Mouse (Mus musculus) megakaryocyte, embryonic 14.5 days (primary cell): ENCODE results near the gene Trim80.

Experiments
- FLI1 ChIP-seq: IDR thresholded peaks from 2 replicates; pipeline ENCODE4 v1.6.1; 2012; ENCODE audit warnings: low read length, inconsistent platforms, mixed read lengths
- GATA1 ChIP-seq: IDR thresholded peaks from 3 replicates; pipeline ENCODE4 v1.6.1; 2012; ENCODE audit warnings: mixed read lengths, low read length, inconsistent platforms, borderline replicate concordance

DNA sequence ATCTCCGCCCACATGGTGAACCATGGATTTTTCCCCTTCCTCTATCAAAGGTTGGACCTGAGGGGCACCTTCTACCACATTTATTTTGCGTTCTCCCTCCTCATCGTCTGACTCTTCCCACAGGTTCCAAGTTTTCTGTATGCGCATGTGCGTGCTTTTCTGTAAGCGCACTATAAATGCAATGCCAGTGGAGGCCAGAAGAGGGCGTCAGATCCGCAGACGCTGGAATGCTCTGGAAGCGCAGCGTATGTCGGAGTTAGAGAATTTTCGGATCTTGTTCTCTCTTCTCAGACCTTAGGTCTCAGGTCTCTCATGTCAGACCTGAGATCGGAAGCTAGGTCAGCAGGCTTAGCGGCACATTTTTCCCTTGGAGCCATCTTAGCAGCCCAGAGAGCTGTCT, 15.3 kb downstream of the Trim80 start:
- no peak for TF ChIP-seq GATA1
- no peak for TF ChIP-seq FLI1
